ENCODE assay signal across 8 mouse cellular contexts in the genomic region with DNA sequence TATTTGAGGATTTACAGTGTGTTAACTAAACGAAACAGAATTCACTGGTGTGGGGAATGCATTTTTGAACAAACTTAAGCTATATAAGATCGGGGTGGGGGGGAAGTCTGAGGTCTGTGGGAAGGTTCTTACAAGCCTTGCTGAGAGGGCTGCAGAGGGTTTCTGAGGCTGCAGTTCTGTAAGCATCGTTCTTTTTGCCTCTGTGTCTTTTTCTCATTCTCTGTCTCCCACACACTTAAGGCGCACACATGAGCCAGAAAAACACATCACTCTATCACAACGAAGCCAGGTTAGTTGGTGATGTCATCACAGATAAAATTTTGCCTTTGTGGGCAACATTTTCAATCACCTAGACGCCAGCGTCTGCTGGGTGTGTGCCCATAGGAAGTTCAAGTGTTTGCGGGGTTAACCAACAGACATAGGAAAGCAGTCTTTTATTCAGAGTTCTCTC.
DNase-seq lines count a peak whose midpoint lies in the region; ATAC-seq and TF ChIP-seq lines count a peak whose summit lies in the region.

No protein-coding gene starts in this region.

- peak overlapping the region; percentile 67 for H3K4me2 ChIP-seq in kidney, embryonic 16.5 days (replicated peaks; ENCODE audit: low read depth, low read length)
- peak overlapping the region; percentile 61 for H3K4me2 ChIP-seq in forebrain, embryonic 11.5 days (ENCODE audit: low read depth, low read length, severe bottlenecking)
- H3K4me2 ChIP-seq in lung, embryonic 14.5 days = peak overlapping the region; percentile 80

- peak overlapping the region; percentile 68 for H3K4me3 ChIP-seq in kidney, embryonic 16.5 days (ENCODE audit: low read length)
- H3K4me3 ChIP-seq in forebrain, embryonic 11.5 days (ENCODE audit: low read depth, low read length) = peak overlapping the region; percentile 72
- H3K4me3 ChIP-seq in lung, embryonic 14.5 days (ENCODE audit: low read depth, low read length) = peak overlapping the region; percentile 53

- H3K36me3 ChIP-seq in kidney, embryonic 16.5 days (ENCODE audit: insufficient read depth, low read length) = no peaks in the 10 kb centered on the region
- H3K36me3 ChIP-seq in forebrain, embryonic 11.5 days (ENCODE audit: control insufficient read depth, insufficient read depth, low read length) = no peaks in the 10 kb centered on the region
- H3K36me3 ChIP-seq in lung, embryonic 14.5 days (ENCODE audit: insufficient read depth) = no peaks in the 10 kb centered on the region

- peak; percentile 25; the same call in 1 of the 2 replicates for ATAC-seq in kidney, embryonic 16.5 days (ENCODE audit: low FRiP score, low TSS enrichment)
- ATAC-seq in activated CD4-positive, CD25-positive, alpha-beta regulatory T cell, adult 4 months = peak; percentile 24
- ATAC-seq in forebrain, embryonic 11.5 days (replicated peaks; ENCODE audit: low FRiP score) = peak; percentile 32
- peak; percentile 21 for ATAC-seq in inflammation-experienced regulatory T-cells, adult 6 months
- ATAC-seq in lung, embryonic 14.5 days (ENCODE audit: insufficient read depth) = peak; percentile 45
- ATAC-seq in neutrophil, adult 5-6 weeks (ENCODE audit: extremely low read depth, insufficient number of reproducible peaks, low FRiP score, poor library complexity, severe bottlenecking) = 0 out of 2 replicates have a peak, but pooled peaks have one; percentile 18

- H3K4me1 ChIP-seq in kidney, embryonic 16.5 days (ENCODE audit: insufficient read depth, low read length) = peaks cover 12% of the 10 kb centered on the region
- peaks cover 12% of the 10 kb centered on the region; the same call in 1 of the 2 replicates for H3K4me1 ChIP-seq in forebrain, embryonic 11.5 days (replicated peaks; ENCODE audit: control insufficient read depth, insufficient read depth, low read length)
- peaks cover 2% of the 10 kb centered on the region; the same call in 1 of the 2 replicates for H3K4me1 ChIP-seq in lung, embryonic 14.5 days (ENCODE audit: insufficient read depth)

- H3K27ac ChIP-seq in kidney, embryonic 16.5 days (ENCODE audit: low read length) = peak overlapping the region; percentile 92
- peak overlapping the region; percentile 96 for H3K27ac ChIP-seq in forebrain, embryonic 11.5 days (ENCODE audit: low read depth, low read length)
- H3K27ac ChIP-seq in lung, embryonic 14.5 days (ENCODE audit: low read depth) = peak overlapping the region; percentile 94

- 1% methylated on average over 8 of the region's 8 CpGs for WGBS in kidney, embryonic 16.5 days
- 10% methylated on average over 8 of the region's 8 CpGs for WGBS in forebrain, embryonic 11.5 days
- 0% methylated on average over 8 of the region's 8 CpGs for WGBS in lung, embryonic 14.5 days

- H3K9ac ChIP-seq in kidney, embryonic 16.5 days (replicated peaks; ENCODE audit: low read length) = peak overlapping the region; percentile 77
- H3K9ac ChIP-seq in forebrain, embryonic 11.5 days (ENCODE audit: low read length) = peak overlapping the region; percentile 83
- H3K9ac ChIP-seq in lung, embryonic 14.5 days = peak overlapping the region; percentile 86

- no peak for TF ChIP-seq CTCF in lung, embryonic 14.5 days (IDR thresholded peaks at IDR 0.05; ENCODE audit: low read depth)

- no peaks in the 10 kb centered on the region for H3K27me3 ChIP-seq in kidney, embryonic 16.5 days (ENCODE audit: insufficient read depth, low read length)
- H3K27me3 ChIP-seq in forebrain, embryonic 11.5 days (ENCODE audit: control insufficient read depth, insufficient read depth, low read length) = no peaks in the 10 kb centered on the region
- no peaks in the 10 kb centered on the region for H3K27me3 ChIP-seq in lung, embryonic 14.5 days (ENCODE audit: insufficient read depth, low read length)

- no peaks in the 10 kb centered on the region for H3K9me3 ChIP-seq in kidney, embryonic 16.5 days (ENCODE audit: low read length)
- no peaks in the 10 kb centered on the region for H3K9me3 ChIP-seq in forebrain, embryonic 11.5 days (ENCODE audit: control insufficient read depth, low read length)
- no peaks in the 10 kb centered on the region for H3K9me3 ChIP-seq in lung, embryonic 14.5 days (ENCODE audit: low read depth, low read length)

- DNase-seq in kidney, adult 9 months = no peak
- peak; percentile 58 for DNase-seq in forebrain, embryonic 11.5 days (ENCODE audit: low spot score)
- DNase-seq in lung, embryonic 14.5 days = peak; percentile 64
- DNase-seq in ovary, postnatal 36 days (ENCODE audit: low spot score) = no peak

Comparison
In these comparisons a context has a peak if more than half of its experiments do, and no peak if none do; other contexts are left out.
1. DNase-seq: peak in forebrain, embryonic 11.5 days (single experiment) and lung, embryonic 14.5 days (single experiment); none in kidney, adult 9 months (single experiment) and ovary, postnatal 36 days (single experiment).
2. Peak in every context shown above with its lines, with median percentiles within 50 percentile points of each other: ATAC-seq, H3K27ac ChIP-seq, H3K4me2 ChIP-seq, H3K4me3 ChIP-seq and H3K9ac ChIP-seq.